Mouse (Mus musculus): Measurements from ENCODE around the gene Ift88.
A peak's percentile ranks its signal among the peaks of the same experiment; 100 is the strongest.

Gene Ift88

DNA sequence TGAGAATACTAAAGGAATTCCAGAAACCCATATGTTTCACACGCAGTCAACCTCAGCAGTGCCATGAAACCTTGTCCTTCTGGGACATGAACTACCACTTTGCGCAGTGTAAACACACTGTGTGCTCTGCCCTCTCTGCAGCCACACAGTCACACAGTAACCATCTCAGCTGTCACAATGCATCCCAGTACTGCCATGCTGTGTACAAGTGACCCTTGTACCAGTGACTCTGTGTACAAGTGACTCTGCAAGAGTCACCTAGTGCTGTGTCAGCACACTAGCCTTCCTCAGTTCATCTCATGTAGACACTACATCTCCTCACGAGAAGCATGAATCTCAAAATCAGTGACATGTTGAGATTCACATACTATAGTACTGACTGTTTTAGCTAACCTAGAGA lies 108.7 kb downstream of the Ift88 start:
- no peak for DNase-seq (ENCODE audit: low spot score)

DNA sequence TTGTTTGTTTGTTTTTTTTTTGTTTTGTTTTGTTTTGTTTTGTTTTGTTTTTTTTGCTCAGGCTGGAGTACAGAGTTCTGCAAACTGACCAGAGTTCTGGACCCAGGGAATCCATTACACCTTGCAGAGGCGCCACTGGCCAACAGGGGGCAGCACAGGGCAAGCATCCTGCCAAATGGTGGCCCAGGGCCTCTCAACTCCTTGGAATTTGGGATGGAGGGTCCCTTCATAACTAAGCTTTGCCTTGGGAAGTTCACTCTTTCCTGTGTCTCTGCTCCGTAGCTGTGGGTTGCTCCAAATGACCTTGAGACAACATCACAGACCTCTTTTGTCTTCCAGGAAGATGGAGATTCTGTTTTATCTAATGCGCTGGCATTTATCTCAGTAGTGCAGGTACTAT lies 109.4 kb downstream of the Ift88 start:
- DNase-seq (ENCODE audit: low spot score): peak; percentile 61

DNA sequence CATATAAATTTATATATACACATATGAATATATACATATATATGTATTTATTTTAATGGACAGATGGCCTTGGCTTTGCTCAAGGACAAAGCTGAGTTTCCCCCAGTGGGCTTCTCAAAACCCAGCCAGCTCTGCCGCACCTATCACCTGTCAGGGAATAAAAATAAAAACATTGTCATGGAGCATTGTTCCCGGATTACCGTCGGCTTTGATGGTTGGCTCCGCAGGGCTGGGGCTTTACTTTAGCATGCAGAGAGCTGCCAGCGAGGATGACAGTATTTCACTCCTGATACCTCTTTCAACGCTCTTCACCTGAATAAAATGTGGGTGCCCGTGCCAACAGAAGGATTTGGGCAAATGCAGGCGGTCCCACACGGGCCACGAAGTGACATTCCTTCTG lies 110.0 kb downstream of the Ift88 start:
- no peak for DNase-seq (ENCODE audit: low spot score)

DNA sequence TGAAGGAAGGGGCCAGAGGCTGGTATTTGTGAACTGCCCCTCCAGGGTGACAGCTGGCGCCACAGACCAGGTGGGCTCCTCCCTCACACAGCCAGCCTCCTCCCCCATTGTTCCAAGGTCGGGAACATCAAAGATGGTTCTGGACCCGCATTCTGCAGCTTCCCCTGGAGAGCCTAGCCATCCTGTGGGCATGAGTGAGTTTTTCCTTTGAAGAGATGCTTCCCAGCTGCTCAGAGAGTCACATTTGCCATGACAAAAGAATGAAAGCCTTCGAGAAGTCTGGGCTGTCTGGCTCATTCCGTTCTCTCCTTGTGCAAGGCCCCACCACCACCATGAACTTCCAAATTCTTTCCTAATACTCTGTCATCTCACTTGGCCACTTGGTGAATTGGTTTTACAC lies 110.5 kb downstream of the Ift88 start:
- DNase-seq (ENCODE audit: low spot score): no peak

DNA sequence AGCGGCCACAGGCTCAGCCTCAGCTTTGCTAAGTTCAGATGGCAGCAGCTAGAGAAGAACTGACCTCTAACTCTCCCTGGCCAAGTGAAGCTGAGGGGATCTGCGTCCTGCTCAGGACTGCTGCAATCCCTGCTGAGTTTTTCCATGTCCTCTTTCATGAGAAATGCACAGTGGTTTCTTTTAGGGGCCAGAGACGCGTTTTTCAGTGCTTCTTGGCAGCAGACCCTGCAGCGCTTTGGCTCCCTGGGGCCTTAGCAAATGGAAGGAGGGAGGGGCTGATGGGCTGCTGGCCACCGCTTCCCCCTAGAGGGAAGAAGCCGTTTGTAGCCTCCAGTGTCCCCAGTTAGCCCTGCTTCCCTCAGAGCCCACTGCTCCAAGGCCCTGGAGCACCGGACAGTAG lies 111.1 kb downstream of the Ift88 start:
- DNase-seq (ENCODE audit: low spot score): no peak

DNA sequence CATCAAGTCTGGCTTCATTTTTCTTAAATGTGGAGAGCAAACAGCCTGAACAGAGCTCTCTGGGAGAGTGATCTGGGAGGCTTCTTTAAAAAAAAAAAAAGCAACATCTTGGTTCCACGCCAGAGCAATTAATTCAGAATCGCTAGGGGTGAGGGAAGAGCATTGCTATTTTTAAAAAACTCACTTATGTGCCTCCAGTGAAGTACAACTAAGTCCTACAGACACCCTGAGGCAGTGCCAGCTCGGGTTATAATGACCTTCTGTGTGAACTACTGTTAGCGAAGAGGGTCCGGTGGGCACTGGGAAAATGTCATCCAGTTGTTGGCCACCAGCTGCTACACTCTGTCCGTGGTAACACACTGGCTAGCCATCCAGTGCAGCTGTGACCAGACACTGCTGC lies 111.8 kb downstream of the Ift88 start:
- no peak for DNase-seq (ENCODE audit: low spot score)

DNA sequence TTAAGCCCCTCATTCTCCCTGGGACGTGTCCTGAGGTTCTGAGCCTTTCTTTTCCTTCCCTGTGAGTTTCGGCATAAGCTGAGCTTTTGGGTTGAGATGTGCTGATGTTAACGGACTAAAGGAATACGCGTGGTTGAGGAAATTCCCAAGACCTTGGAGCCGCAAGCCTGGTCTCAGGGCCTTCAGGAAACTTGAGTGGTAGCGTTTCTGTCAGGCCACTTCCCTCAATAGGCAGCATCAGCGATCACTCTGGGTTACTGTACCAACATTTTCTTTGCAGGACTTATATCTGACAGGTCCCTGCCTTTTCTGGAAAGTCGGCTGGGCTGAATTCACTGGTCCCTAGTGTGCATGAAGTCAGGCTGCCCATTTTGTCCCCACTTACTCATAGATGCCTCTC lies 113.0 kb downstream of the Ift88 start:
- DNase-seq (ENCODE audit: low spot score): no peak

DNA sequence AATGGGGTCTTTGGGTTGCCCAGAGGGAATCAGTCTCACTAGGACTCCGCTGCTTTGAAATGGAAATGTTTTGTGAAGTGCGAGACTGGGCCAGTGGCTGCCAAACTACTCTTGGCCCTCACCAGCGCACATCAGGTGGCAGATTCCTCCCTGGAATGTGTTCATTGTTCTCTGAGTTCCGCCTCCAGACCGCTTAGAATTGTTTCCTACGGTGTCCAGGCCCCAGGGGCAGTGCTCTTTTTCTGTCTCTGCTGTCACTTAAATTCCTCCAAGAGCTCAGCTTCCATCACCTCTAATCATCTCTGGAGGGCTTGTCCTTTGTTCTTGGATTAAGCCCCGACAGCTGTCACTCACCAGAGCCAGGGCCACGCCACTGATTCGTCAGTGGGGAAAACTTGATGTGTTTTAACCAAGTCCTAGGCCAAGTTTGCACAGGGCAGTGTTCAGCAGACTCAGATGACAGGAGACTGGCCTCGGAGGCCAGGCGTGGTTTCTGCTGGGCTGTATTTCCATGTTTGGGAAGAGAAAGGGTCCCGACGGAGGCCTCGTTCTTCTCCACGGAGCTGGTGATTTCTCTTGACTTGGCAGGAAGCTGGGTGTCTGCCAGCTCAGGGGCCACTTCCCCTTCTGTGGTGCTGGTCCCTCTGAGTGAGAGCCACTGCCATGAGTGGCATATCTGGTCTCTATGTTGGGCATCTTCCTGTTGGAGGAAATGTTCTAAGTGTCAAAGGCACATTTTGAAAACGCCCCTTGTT lies 113.6 kb downstream of the Ift88 start:
- DNase-seq (ENCODE audit: low spot score): no peak

DNA sequence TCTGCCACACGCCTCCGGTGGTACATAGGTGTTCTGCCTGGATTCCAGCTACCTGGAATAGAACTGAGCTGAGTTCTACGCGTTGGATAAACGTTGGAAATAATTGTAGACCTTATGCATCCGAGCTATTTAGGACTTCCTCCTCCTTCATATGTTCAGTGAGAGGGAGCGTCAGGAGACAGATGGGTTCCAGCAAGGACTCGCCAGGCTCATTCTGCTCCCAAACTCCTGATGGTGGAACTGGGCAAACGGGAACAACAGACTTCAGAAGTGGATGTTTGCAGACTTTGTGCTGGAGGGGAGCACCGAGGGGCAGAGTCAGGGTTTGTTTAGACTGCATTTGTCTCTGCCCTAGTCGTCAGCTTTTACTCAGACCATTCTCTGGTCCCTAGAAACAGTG lies 116.8 kb downstream of the Ift88 start:
- peak; percentile 63 for DNase-seq (ENCODE audit: low spot score)

DNA sequence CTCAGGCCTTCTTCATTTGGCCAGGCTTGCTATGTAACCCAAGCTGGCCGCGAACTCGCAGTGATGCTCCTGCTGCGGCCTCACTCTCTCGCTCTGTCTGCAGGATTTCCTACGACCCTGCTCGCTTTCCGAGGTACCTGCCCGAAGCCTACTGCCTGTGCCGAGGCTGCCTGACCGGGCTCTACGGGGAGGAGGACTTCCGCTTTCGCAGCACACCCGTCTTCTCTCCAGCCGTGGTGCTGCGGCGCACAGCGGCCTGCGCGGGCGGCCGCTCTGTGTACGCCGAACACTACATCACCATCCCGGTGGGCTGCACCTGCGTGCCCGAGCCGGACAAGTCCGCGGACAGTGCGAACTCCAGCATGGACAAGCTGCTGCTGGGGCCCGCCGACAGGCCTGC lies 118.4 kb downstream of the Ift88 start:
- DNase-seq (ENCODE audit: low spot score): no peak

DNA sequence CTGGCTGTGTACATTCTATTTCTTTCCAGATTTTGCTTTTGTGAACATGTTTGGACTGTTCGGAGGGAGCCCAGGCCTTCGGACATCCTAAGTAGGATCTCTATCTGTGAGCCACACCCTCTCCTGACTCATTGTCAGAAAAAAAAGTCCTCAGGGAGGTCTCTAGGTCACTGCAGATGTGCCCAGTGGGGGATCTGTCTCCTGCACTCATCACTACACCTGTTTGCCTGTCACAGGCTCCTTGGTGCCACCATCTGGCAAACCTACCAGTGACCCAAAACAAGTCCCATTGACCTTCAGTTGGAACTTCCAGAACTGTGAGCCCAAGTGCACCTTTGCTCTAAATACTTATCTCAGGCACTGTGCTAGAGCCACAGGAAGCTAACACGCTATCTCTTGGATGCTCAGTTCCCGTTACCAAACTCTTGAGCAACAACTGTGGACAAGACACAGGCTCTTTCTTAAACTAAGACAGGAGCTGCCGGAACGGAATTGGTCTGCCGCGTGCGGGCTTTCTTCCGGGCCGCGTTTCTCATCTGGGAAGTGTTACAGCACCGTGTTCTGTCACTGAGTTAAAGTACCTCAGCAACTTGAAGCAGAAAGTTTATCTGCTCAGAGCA lies 119.7 kb downstream of the Ift88 start:
- DNase-seq (ENCODE audit: low spot score): no peak

DNA sequence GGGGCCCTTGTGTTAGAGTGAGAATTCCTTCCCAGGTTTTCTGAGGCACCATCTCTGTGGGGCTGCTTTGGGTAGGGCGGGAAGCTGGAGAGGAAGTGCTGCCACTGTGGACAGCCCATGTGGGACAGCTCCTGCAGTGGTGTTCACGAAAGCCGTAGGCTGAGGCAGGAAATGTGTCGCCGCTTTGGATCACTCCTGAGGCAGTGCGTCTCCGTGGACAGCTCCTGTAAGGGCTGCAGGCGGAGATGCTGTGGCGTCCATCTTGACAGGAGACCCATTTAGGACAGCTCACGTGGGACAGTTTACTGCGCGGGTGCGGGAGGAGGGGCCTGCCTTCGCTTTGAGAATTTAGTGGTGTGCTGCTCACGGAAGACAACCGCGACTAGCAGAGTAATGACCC lies 121.7 kb downstream of the Ift88 start:
- DNase-seq (ENCODE audit: low spot score): no peak

DNA sequence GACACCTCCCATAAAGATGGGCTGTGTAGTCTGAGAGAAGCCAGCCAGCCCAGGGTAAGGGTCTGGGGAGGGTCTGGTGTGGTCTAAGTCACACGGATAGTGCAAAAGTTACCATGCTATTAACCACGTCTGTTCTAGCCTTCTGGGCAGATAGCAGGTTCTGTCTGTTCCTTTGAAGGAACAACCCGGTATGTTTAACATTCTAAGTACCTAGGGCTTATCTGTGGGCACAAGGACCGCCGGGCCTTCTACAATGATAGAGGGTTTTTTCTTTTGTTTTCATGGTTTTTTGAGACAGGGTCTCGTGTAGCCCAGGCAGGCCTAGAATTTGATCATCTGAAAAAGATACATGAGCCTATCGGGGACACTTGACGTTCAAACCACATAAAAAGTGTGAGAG lies 122.3 kb downstream of the Ift88 start:
- DNase-seq (ENCODE audit: low spot score): no peak

DNA sequence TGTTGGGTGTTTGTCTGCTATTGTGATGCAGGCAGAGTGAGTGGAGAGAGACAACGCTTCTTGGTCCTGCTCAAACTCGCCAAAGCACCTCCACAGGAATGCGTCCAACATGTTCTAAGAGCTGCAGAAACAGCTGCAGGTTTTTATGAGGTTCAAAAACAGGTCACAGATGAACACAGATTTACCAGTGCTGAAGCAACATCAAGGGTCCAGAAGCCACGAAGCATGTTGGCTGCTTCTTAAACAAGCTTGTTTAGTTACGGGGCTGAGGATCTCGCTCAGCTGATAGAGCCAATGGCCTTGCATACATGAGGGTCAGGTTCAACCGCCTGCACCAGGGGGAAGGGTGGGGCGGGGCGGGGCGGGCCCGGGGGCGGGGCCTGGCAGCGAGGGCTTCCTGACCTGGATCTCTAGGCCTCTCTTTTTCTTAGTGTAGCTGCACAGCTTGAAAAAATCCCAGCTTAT lies 122.7 kb downstream of the Ift88 start:
- DNase-seq (ENCODE audit: low spot score): no peak

DNA sequence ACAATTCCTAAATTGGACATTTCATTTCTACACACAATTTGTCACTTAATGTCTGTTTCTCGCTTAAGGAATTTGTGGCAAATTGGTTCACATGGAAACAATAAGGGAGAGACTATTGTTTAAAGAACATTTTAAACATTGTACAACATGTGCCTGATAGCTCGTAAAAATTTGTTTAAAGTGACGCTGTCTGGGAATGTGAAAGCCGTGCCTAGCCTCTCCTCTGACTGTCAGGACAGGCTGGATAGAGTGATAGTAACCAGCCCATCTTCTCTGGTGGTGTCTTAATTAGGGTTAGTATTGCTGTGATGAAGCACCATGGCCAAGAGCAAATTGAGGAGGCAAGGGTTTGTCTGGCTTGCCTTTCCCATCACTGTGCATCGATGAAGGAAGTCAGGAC lies 123.2 kb downstream of the Ift88 start:
- DNase-seq (ENCODE audit: low spot score): no peak

DNA sequence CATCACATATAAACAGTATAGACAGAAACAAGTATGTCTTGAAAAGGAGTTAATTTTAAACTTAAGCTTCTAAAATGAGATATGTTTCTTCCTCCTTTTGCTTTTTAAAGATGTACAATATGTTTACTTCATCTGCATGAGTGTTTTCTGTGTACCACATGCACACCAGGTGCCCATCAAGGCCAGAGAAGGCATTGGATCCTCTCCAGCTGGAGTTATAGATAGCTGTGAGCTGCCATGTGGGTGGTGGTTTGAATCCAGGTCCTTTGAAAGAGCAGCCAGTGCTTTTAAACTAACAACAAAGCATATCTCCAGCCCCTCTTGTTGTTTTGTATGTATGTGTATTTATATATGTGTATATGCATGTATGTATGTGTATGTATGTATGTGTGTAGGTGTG lies 129.1 kb downstream of the Ift88 start:
- DNase-seq (ENCODE audit: low spot score): no peak

DNA sequence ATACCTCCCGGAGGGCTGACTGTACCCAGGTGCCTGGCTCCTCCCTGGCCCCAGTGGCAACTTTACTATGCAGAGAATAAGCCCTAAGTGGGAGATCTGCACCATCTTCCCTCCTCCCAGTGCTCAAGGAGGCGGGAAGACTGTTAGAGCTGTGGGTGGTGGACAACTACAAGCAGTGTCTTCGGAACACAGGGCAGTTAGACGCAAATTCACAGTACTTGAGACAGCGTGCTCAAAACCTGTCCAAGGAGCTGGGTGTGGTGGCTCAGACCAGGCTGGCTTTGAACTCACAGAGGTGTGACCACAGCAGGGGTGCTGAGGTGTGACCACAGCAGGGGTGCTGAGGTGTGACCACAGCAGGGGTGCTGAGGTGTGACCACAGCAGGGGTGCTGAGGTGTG lies 130.6 kb downstream of the Ift88 start:
- DNase-seq (ENCODE audit: low spot score): no peak

DNA sequence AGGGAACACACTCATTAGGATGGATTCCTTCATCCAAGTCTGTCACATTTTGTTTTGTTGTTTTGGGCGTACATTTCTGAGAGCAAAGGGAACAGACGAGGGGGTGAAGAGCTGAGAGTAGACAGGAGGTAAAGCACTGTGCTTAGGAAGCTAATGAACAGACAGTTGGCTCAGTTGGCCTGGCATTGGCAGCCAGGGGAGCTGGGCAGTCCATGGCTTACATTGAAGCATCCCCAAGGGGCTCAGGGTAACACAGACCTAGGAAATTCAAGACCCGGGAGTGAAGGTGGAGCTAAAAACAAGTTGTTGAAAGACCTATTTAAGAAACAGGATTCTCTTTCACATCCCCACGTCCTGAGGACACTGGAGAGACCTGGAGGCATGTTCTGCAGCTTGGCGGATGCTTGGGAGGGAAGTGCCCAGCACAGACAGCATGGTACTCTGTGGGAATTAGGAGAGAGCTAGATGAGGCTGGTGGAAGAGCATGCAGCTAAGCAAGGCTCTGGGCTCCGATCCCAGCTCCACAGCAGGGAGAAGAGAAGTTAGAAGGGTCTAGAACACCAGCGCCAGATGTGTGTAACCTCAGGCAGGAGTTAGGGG lies 131.7 kb downstream of the Ift88 start:
- no peak for DNase-seq (ENCODE audit: low spot score)

DNA sequence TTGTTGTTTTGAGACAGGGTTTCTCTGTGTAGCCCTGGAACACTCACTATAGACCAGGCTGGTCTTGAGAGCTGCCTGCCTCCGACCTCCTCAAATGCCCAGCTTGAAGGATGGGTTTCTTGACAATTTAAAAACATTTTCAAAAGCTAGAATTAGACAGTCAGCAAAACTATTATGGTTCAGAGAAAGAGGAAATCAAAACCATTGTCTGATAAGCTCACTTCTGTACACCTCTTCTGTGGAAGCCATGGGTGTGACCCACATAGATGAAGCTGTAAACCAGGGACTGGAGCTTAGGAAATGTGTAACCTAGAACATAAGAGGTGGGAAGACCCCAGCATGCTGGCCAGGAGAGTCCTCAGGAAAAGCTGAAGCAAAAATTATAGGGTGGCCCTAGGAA lies 133.1 kb downstream of the Ift88 start:
- DNase-seq (ENCODE audit: low spot score): no peak

DNA sequence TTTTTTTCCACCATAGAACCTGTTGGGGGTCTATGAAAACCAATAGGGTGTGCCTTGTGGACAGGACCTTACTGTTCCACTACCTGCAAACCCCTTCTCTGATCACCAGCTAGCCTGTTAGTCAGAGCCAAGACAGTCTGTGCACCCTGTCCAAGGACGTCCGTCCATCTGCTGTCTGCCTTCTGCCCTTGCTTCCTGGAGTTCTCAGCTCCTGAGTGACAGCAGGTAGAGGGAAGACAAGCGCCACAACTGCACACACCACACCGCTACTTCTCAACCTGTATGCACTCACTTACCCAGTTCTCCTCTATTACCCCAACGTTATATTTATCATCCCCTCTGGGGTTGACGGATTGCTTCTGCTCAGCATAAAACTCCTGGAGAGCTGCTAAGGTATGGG lies 141.8 kb downstream of the Ift88 start:
- no peak for DNase-seq (ENCODE audit: low spot score)

Measured in layer of hippocampus, adult 11-12 months (tissue).